Mouse (Mus musculus) megakaryocyte-erythroid progenitor cell, adult 5-6 weeks (primary cell): ENCODE results near the gene Slc30a10. TPM values are rescaled to one million over a fixed set of nuclear protein-coding genes. Genes with fewer than 3 reads are reported as not detected.

Source experiments
- ATAC-seq: replicated peaks from 2 replicates; pipeline ENCODE4 v1.8.0; 2016; ENCODE audit warnings: mild to moderate bottlenecking, inconsistent platforms; ENCODE audit not compliant: severe bottlenecking, poor library complexity, low FRiP score, low TSS enrichment
- total RNA-seq, 2 experiments: library from RNA; stranded (forward) in 1 of 2; stranded (reverse) in 1 of 2; fragments of 200-1000, 215-1000 nt in 1 of 2; fragments of >200 nt in 1 of 2; fragmentation: Nextera tagmentation in 1 of 2; gene quantifications; 2 replicates each; pipeline ENCODE4 v1.2.3; 2014 to 2017

Slc30a10 gene
- total RNA-seq, 2 experiments from 2014 or later = 1.1 to 1.7 TPM

- ATAC-seq = no peak
These were observed 54.4 kb downstream of the Slc30a10 start for GRCm38 (mm10) chr1:185509042-185509441.

GRCm38 (mm10) chr1:185511306-185511705, 56.7 kb downstream of the Slc30a10 start:
- no peak for ATAC-seq

GRCm38 (mm10) chr1:185515526-185515979, 60.9 kb downstream of the Slc30a10 start:
- ATAC-seq = no peak

- no peak for ATAC-seq
These were observed 61.4 kb downstream of the Slc30a10 start for GRCm38 (mm10) chr1:185516041-185516440.

GRCm38 (mm10) chr1:185517566-185517965, 62.9 kb downstream of the Slc30a10 start:
- 0 out of 2 replicates have a peak, but pooled peaks have one; percentile 43 for ATAC-seq

Other genes with a start within 250 kb of the Slc30a10 start
- 46.5 and 56.5 TPM in 2 replicates for gene Iars2, start 125.5 kb upstream of the Slc30a10 start, total RNA-seq (2014; fragmentation: Nextera tagmentation)
- 81.0 and 95.6 TPM in 2 replicates for gene Iars2, start 125.5 kb upstream of the Slc30a10 start, total RNA-seq (2017)
- gene Bpnt1, start 122.7 kb upstream of the Slc30a10 start, total RNA-seq (2014; fragmentation: Nextera tagmentation) = 8.0 and 10.5 TPM in 2 replicates
- 14.2 and 21.4 TPM in 2 replicates for gene Bpnt1, start 122.7 kb upstream of the Slc30a10 start, total RNA-seq (2017)
- 120 and 136 TPM in 2 replicates for gene Eprs, start 91.8 kb upstream of the Slc30a10 start, total RNA-seq (2014; fragmentation: Nextera tagmentation)
- gene Eprs, start 91.8 kb upstream of the Slc30a10 start, total RNA-seq (2017) = 318 and 319 TPM in 2 replicates